In the genomic region with DNA sequence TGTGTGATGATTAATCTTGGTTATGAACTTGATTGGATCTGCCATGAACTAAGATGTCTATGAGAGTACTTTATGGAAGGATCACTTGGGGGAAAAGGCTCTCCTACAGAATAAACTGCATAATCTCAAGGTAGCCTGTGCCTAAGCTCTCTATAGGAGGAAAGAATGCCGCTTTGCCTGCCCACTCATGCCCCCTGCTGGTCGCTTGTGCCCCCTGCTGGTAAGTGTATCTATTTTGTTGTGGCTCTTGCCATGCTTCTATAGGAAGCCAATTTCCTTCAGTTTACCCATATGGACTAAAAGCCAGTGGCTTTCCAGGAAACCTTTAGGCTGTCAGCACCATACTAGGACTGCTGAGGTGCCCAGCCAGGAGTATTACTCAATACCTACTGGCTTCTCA, we compare ENCODE assay signal across 8 mouse cellular contexts. TPM values are rescaled to one million over a fixed set of nuclear protein-coding genes. Genes with fewer than 3 reads are reported as not detected.
DNase-seq lines count a peak whose midpoint lies in the region; ATAC-seq and TF ChIP-seq lines count a peak whose summit lies in the region.

No protein-coding gene starts in this region.

- WGBS in midbrain, postnatal 0 days, result 21% methylated on average over 2 of the region's 2 CpGs
- 34% methylated on average over 2 of the region's 2 CpGs for WGBS in midbrain, embryonic 16.5 days
- 26% methylated on average over 2 of the region's 2 CpGs for WGBS in embryonic facial prominence, embryonic 10.5 days
- 16% methylated on average over 2 of the region's 2 CpGs for WGBS in liver, embryonic 16.5 days (ENCODE audit: insufficient replicate concordance)

- no peak overlapping the region for H3K9ac ChIP-seq in midbrain, postnatal 0 days (replicated peaks; ENCODE audit: low read length, poor library complexity, severe bottlenecking)
- no peak overlapping the region for H3K9ac ChIP-seq in midbrain, embryonic 16.5 days (ENCODE audit: low read depth, low read length)
- H3K9ac ChIP-seq in liver, embryonic 16.5 days (ENCODE audit: low read depth, low read length), result no peak overlapping the region

- H3K36me3 ChIP-seq in midbrain, postnatal 0 days (ENCODE audit: insufficient read depth, low read length), result no peaks in the 10 kb centered on the region
- H3K36me3 ChIP-seq in midbrain, embryonic 16.5 days (ENCODE audit: control insufficient read depth, insufficient read depth, low read length), result no peaks in the 10 kb centered on the region
- H3K36me3 ChIP-seq in embryonic facial prominence, embryonic 10.5 days (replicated peaks), result no peaks in the 10 kb centered on the region
- H3K36me3 ChIP-seq in liver, embryonic 16.5 days (ENCODE audit: control insufficient read depth, insufficient read depth), result no peaks in the 10 kb centered on the region

- peak; percentile 40; the same call in 1 of the 2 replicates for TF ChIP-seq CTCF in midbrain, postnatal 0 days (IDR thresholded peaks at IDR 0.05)

- no peaks in the 10 kb centered on the region for H3K9me3 ChIP-seq in midbrain, postnatal 0 days (ENCODE audit: low read length)
- H3K9me3 ChIP-seq in midbrain, embryonic 16.5 days (replicated peaks; ENCODE audit: control insufficient read depth, low read length, poor library complexity, severe bottlenecking), result no peaks in the 10 kb centered on the region
- no peaks in the 10 kb centered on the region for H3K9me3 ChIP-seq in embryonic facial prominence, embryonic 10.5 days
- no peaks in the 10 kb centered on the region for H3K9me3 ChIP-seq in liver, embryonic 16.5 days (replicated peaks; ENCODE audit: control insufficient read depth, low read length)

- H3K4me1 ChIP-seq in midbrain, postnatal 0 days (ENCODE audit: insufficient read depth, low read length), result no peaks in the 10 kb centered on the region
- H3K4me1 ChIP-seq in midbrain, embryonic 16.5 days (ENCODE audit: control insufficient read depth, insufficient read depth, low read length), result no peaks in the 10 kb centered on the region
- no peaks in the 10 kb centered on the region for H3K4me1 ChIP-seq in embryonic facial prominence, embryonic 10.5 days
- peaks cover 17% of the 10 kb centered on the region for H3K4me1 ChIP-seq in liver, embryonic 16.5 days (ENCODE audit: control insufficient read depth, low read depth, low read length)

- H3K27me3 ChIP-seq in midbrain, postnatal 0 days (ENCODE audit: insufficient read depth, low read length), result no peaks in the 10 kb centered on the region
- no peaks in the 10 kb centered on the region for H3K27me3 ChIP-seq in midbrain, embryonic 16.5 days (ENCODE audit: control insufficient read depth, insufficient read depth, low read depth, low read length)
- no peaks in the 10 kb centered on the region for H3K27me3 ChIP-seq in embryonic facial prominence, embryonic 10.5 days (replicated peaks; ENCODE audit: low read depth, poor library complexity, severe bottlenecking)
- H3K27me3 ChIP-seq in liver, embryonic 16.5 days (ENCODE audit: control insufficient read depth, insufficient read depth, low read depth, low read length), result no peaks in the 10 kb centered on the region

- no peak overlapping the region for H3K4me3 ChIP-seq in midbrain, postnatal 0 days (ENCODE audit: low read depth, low read length)
- H3K4me3 ChIP-seq in midbrain, embryonic 16.5 days (ENCODE audit: low read depth, low read length), result no peak overlapping the region
- H3K4me3 ChIP-seq in embryonic facial prominence, embryonic 10.5 days, result no peak overlapping the region
- H3K4me3 ChIP-seq in liver, embryonic 16.5 days (ENCODE audit: low read depth, low read length), result no peak overlapping the region

- DNase-seq in midbrain, postnatal 0 days (ENCODE audit: low spot score), result no peak
- DNase-seq in ZHBTc4 (ENCODE audit: low read depth, low spot score), result peak; percentile 79
- peak; percentile 43 for DNase-seq in embryonic facial prominence, embryonic 10.5 days (ENCODE audit: low spot score)
- peak; percentile 59 to 71 for DNase-seq in spleen, postnatal 14 days (ENCODE audit: low spot score in 2 of 2)
- DNase-seq in left cerebral cortex, adult 18-20 months (ENCODE audit: low spot score in 2 of 2), result no peak
- DNase-seq in frontal cortex, postnatal 36 days (ENCODE audit: low spot score in 2 of 2), result no peak

- H3K27ac ChIP-seq in midbrain, postnatal 0 days (ENCODE audit: low read depth, low read length), result no peak overlapping the region
- H3K27ac ChIP-seq in midbrain, embryonic 16.5 days (ENCODE audit: low read length), result no peak overlapping the region
- no peak overlapping the region for H3K27ac ChIP-seq in embryonic facial prominence, embryonic 10.5 days (replicated peaks)
- no peak overlapping the region for H3K27ac ChIP-seq in liver, embryonic 16.5 days (ENCODE audit: low read length)

- no peak overlapping the region for H3K4me2 ChIP-seq in midbrain, postnatal 0 days (ENCODE audit: low read depth, low read length, poor library complexity, severe bottlenecking)
- H3K4me2 ChIP-seq in midbrain, embryonic 16.5 days (ENCODE audit: low read length), result no peak overlapping the region
- no peak overlapping the region for H3K4me2 ChIP-seq in liver, embryonic 16.5 days (ENCODE audit: low read depth, low read length)

- no peak for ATAC-seq in midbrain, postnatal 0 days (ENCODE audit: low FRiP score)
- no peak for ATAC-seq in midbrain, embryonic 16.5 days
- ATAC-seq in liver, embryonic 16.5 days (ENCODE audit: low read depth), result 0 out of 2 replicates have a peak, but pooled peaks have one; percentile 43

RNA-seq across cellular contexts. Expression of a gene that starts 9.7 kb away (rescaled TPM):
- total RNA-seq in midbrain, postnatal 0 days (2014; rRNA removed), result 32.2 and 40.6 TPM in 2 replicates
- polyA plus RNA-seq in midbrain, postnatal 0 days (2015; fragmentation: Nextera tagmentation; extraction: Ambion mirVana), result 108 and 118 TPM in 2 replicates
- polyA plus RNA-seq in midbrain, embryonic 16.5 days (2015; fragmentation: Nextera tagmentation; extraction: Ambion mirVana), result 104 and 117 TPM in 2 replicates
- polyA plus RNA-seq in embryonic facial prominence, embryonic 10.5 days (2016; fragmentation: Nextera tagmentation; extraction: Ambion mirVana), result 65.0 and 69.5 TPM in 2 replicates
- 31.4 and 34.8 TPM in 2 replicates for polyA plus RNA-seq in liver, embryonic 16.5 days (2015; fragmentation: Nextera tagmentation; extraction: Ambion mirVana)
- total RNA-seq in left cerebral cortex, adult 18-20 months (2021), result 10 to 100 TPM; 31.1 to 32.7 TPM

RNA-seq across cellular contexts. Expression of a gene that starts 33.6 kb away (rescaled TPM):
- total RNA-seq in midbrain, postnatal 0 days (2014; rRNA removed), result 8.9 and 20.6 TPM in 2 replicates
- 18.6 and 23.9 TPM in 2 replicates for polyA plus RNA-seq in midbrain, postnatal 0 days (2015; fragmentation: Nextera tagmentation; extraction: Ambion mirVana)
- polyA plus RNA-seq in midbrain, embryonic 16.5 days (2015; fragmentation: Nextera tagmentation; extraction: Ambion mirVana), result 20.7 and 23.8 TPM in 2 replicates
- 21.9 and 22.1 TPM in 2 replicates for polyA plus RNA-seq in embryonic facial prominence, embryonic 10.5 days (2016; fragmentation: Nextera tagmentation; extraction: Ambion mirVana)
- polyA plus RNA-seq in liver, embryonic 16.5 days (2015; fragmentation: Nextera tagmentation; extraction: Ambion mirVana), result 10.2 and 11.2 TPM in 2 replicates
- 10 to 100 TPM; 11.9 to 12.1 TPM for total RNA-seq in left cerebral cortex, adult 18-20 months (2021)

Comparison
In these comparisons a context has a peak if more than half of its experiments do, and no peak if none do; other contexts are left out.
1. DNase-seq: peak in ZHBTc4 (single experiment), embryonic facial prominence, embryonic 10.5 days (single experiment) and spleen, postnatal 14 days (2 of 2); none in midbrain, postnatal 0 days (single experiment), left cerebral cortex, adult 18-20 months (0 of 2) and frontal cortex, postnatal 36 days (0 of 2).